Comparison of ENCODE assay signal across 24 mouse cellular contexts in the genomic region with DNA sequence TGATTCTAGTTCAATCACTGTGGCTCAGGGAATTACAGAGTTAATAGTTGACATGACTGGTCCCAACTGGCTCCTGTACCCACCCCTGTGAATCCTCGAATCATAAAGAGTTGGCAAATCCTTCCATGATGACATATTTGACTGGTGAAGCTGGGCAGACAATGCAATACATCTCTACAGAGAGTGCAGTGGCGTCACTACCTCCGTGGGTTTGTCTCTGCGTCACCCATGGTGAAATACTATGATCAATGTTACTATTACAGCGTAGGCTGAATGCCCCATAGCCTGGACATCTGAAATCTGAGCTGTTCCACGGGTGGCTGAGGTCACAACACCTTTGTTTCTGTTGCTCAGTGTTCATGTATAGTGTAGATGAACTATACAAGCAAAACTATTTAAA. TPM values are rescaled to one million over a fixed set of nuclear protein-coding genes. Genes with fewer than 3 reads are reported as not detected.
DNase-seq lines count a peak whose midpoint lies in the region; ATAC-seq and TF ChIP-seq lines count a peak whose summit lies in the region.
"Had no signal": no experiment of that assay in that cellular context is flagged by ENCODE, and none has a peak within 500 bp of the region (broad histone marks: within the 10 kb centered on the region; RNA-seq: fewer than 3 reads in every experiment).

No protein-coding gene starts in this region.

- no peaks in the 10 kb centered on the region for H3K4me1 ChIP-seq in forebrain, embryonic 11.5 days (replicated peaks; ENCODE audit: control insufficient read depth, insufficient read depth, low read length)
- H3K4me1 ChIP-seq in forebrain, embryonic 14.5 days (ENCODE audit: control insufficient read depth, insufficient read depth, low read length): no peaks in the 10 kb centered on the region
- peaks cover 31% of the 10 kb centered on the region for H3K4me1 ChIP-seq in kidney, embryonic 16.5 days (ENCODE audit: insufficient read depth, low read length)
- H3K4me1 ChIP-seq in liver, postnatal 0 days (ENCODE audit: insufficient read depth): no peaks in the 10 kb centered on the region
- H3K4me1 ChIP-seq in liver, embryonic 11.5 days (replicated peaks; ENCODE audit: control insufficient read depth, insufficient read depth, low read length): no peaks in the 10 kb centered on the region
- H3K4me1 ChIP-seq: embryonic facial prominence, embryonic 13.5 days; embryonic facial prominence, embryonic 15.5 days; forebrain, embryonic 13.5 days had no signal

- H3K36me3 ChIP-seq in forebrain, embryonic 11.5 days (ENCODE audit: control insufficient read depth, insufficient read depth, low read length): no peaks in the 10 kb centered on the region
- no peaks in the 10 kb centered on the region for H3K36me3 ChIP-seq in forebrain, embryonic 14.5 days (ENCODE audit: control insufficient read depth, insufficient read depth, low read length)
- no peaks in the 10 kb centered on the region for H3K36me3 ChIP-seq in kidney, embryonic 16.5 days (ENCODE audit: insufficient read depth, low read length)
- H3K36me3 ChIP-seq in liver, postnatal 0 days (replicated peaks; ENCODE audit: insufficient read depth, low read length): no peaks in the 10 kb centered on the region
- H3K36me3 ChIP-seq in liver, embryonic 11.5 days (ENCODE audit: control insufficient read depth, insufficient read depth, low read length): no peaks in the 10 kb centered on the region
- H3K36me3 ChIP-seq: embryonic facial prominence, embryonic 13.5 days; embryonic facial prominence, embryonic 15.5 days; forebrain, embryonic 10.5 days had no signal

- H3K9ac ChIP-seq in forebrain, embryonic 11.5 days (ENCODE audit: low read length): no peak overlapping the region
- H3K9ac ChIP-seq in forebrain, embryonic 14.5 days (ENCODE audit: low read length): no peak overlapping the region
- no peak overlapping the region for H3K9ac ChIP-seq in kidney, embryonic 16.5 days (replicated peaks; ENCODE audit: low read length)
- H3K9ac ChIP-seq in liver, postnatal 0 days (replicated peaks): no peak overlapping the region
- no peak overlapping the region for H3K9ac ChIP-seq in liver, embryonic 11.5 days (ENCODE audit: low read depth, low read length)
- H3K9ac ChIP-seq: embryonic facial prominence, embryonic 13.5 days; embryonic facial prominence, embryonic 15.5 days; forebrain, embryonic 13.5 days had no signal

- no peak for TF ChIP-seq CTCF in liver, postnatal 0 days (IDR thresholded peaks at IDR 0.05; ENCODE audit: low read depth)

- DNase-seq in forebrain, embryonic 11.5 days (ENCODE audit: low spot score): peak; percentile 6
- no peak for DNase-seq in forebrain, embryonic 14.5 days (ENCODE audit: low spot score)
- DNase-seq in kidney, adult 11 months: no peak
- no peak for DNase-seq in liver, postnatal 0 days
- DNase-seq in liver, embryonic 11.5 days (ENCODE audit: low spot score): no peak
- no peak for DNase-seq in right cerebral cortex, postnatal 25 days
- DNase-seq: adrenal gland, adult 2 months; adrenal gland, postnatal 10 days; adrenal gland, postnatal 25 days; cerebellum, adult 11 months; cerebellum, adult 18-20 months; cerebellum, adult 8-10 months; cerebellum, adult 9-11 months; cerebellum, postnatal 14 days; cerebellum, postnatal 36 days; embryo, embryonic 11 days had no signal

- H3K9me3 ChIP-seq in forebrain, embryonic 11.5 days (ENCODE audit: control insufficient read depth, low read length): no peaks in the 10 kb centered on the region
- H3K9me3 ChIP-seq in forebrain, embryonic 14.5 days (replicated peaks; ENCODE audit: control insufficient read depth, low read length): no peaks in the 10 kb centered on the region
- H3K9me3 ChIP-seq in kidney, embryonic 16.5 days (ENCODE audit: low read length): peaks cover 8% of the 10 kb centered on the region; the same call in 1 of the 2 replicates
- no peaks in the 10 kb centered on the region for H3K9me3 ChIP-seq in liver, postnatal 0 days (ENCODE audit: low read length)
- H3K9me3 ChIP-seq in liver, embryonic 11.5 days (ENCODE audit: control insufficient read depth, low read length): no peaks in the 10 kb centered on the region
- H3K9me3 ChIP-seq: embryonic facial prominence, embryonic 13.5 days; embryonic facial prominence, embryonic 15.5 days; forebrain, embryonic 13.5 days had no signal

- no peak overlapping the region for H3K27ac ChIP-seq in forebrain, embryonic 11.5 days (ENCODE audit: low read depth, low read length)
- H3K27ac ChIP-seq in forebrain, embryonic 14.5 days (ENCODE audit: low read depth, low read length): no peak overlapping the region
- 0 out of 2 replicates have a peak overlapping the region, but pooled peaks have one; percentile 12 for H3K27ac ChIP-seq in kidney, embryonic 16.5 days (ENCODE audit: low read length)
- no peak overlapping the region for H3K27ac ChIP-seq in liver, postnatal 0 days (ENCODE audit: low read depth)
- no peak overlapping the region for H3K27ac ChIP-seq in liver, embryonic 11.5 days (ENCODE audit: low read depth, low read length)
- H3K27ac ChIP-seq: embryonic facial prominence, embryonic 13.5 days; embryonic facial prominence, embryonic 15.5 days; forebrain, embryonic 10.5 days; forebrain, embryonic 13.5 days had no signal

- no peak overlapping the region for H3K4me3 ChIP-seq in forebrain, embryonic 11.5 days (ENCODE audit: low read depth, low read length)
- H3K4me3 ChIP-seq in forebrain, embryonic 14.5 days (ENCODE audit: low read depth, low read length): no peak overlapping the region
- H3K4me3 ChIP-seq in kidney, embryonic 16.5 days (ENCODE audit: low read length): no peak overlapping the region
- no peak overlapping the region for H3K4me3 ChIP-seq in liver, postnatal 0 days (ENCODE audit: low read depth, low read length)
- no peak overlapping the region for H3K4me3 ChIP-seq in liver, embryonic 11.5 days (ENCODE audit: low read depth, low read length)
- H3K4me3 ChIP-seq: embryonic facial prominence, embryonic 13.5 days; embryonic facial prominence, embryonic 15.5 days; erythroblast, embryonic 14.5 days; forebrain, embryonic 10.5 days; forebrain, embryonic 13.5 days had no signal

- 87% methylated on average over 6 of the region's 6 CpGs for WGBS in forebrain, embryonic 11.5 days
- 79% methylated on average over 6 of the region's 6 CpGs for WGBS in forebrain, embryonic 14.5 days
- 64% methylated on average over 6 of the region's 6 CpGs for WGBS in kidney, embryonic 16.5 days
- WGBS in liver, postnatal 0 days (ENCODE audit: insufficient replicate concordance): 59% methylated on average over 6 of the region's 6 CpGs
- 73% methylated on average over 6 of the region's 6 CpGs for WGBS in liver, embryonic 11.5 days

- TF ChIP-seq EP300 in liver, postnatal 0 days (IDR thresholded peaks at IDR 0.05; ENCODE audit: low read depth): no peak

- H3K4me2 ChIP-seq in forebrain, embryonic 11.5 days (ENCODE audit: low read depth, low read length, severe bottlenecking): no peak overlapping the region
- no peak overlapping the region for H3K4me2 ChIP-seq in forebrain, embryonic 14.5 days (ENCODE audit: low read length)
- H3K4me2 ChIP-seq in kidney, embryonic 16.5 days (replicated peaks; ENCODE audit: low read depth, low read length): no peak overlapping the region
- no peak overlapping the region for H3K4me2 ChIP-seq in liver, postnatal 0 days (ENCODE audit: low read depth, low read length)
- H3K4me2 ChIP-seq in liver, embryonic 11.5 days: no peak overlapping the region
- H3K4me2 ChIP-seq: embryonic facial prominence, embryonic 13.5 days; embryonic facial prominence, embryonic 15.5 days; forebrain, embryonic 13.5 days had no signal

- H3K27me3 ChIP-seq in forebrain, embryonic 11.5 days (ENCODE audit: control insufficient read depth, insufficient read depth, low read length): no peaks in the 10 kb centered on the region
- no peaks in the 10 kb centered on the region for H3K27me3 ChIP-seq in forebrain, embryonic 14.5 days (replicated peaks; ENCODE audit: control insufficient read depth, insufficient read depth, low read length)
- no peaks in the 10 kb centered on the region for H3K27me3 ChIP-seq in kidney, embryonic 16.5 days (ENCODE audit: insufficient read depth, low read length)
- no peaks in the 10 kb centered on the region for H3K27me3 ChIP-seq in liver, postnatal 0 days (ENCODE audit: insufficient read depth, low read length)
- no peaks in the 10 kb centered on the region for H3K27me3 ChIP-seq in liver, embryonic 11.5 days (replicated peaks; ENCODE audit: control insufficient read depth, insufficient read depth, low read length)
- H3K27me3 ChIP-seq: embryonic facial prominence, embryonic 13.5 days; embryonic facial prominence, embryonic 15.5 days; forebrain, embryonic 13.5 days had no signal

- no peak for ATAC-seq in forebrain, embryonic 11.5 days (replicated peaks; ENCODE audit: low FRiP score)
- ATAC-seq in forebrain, embryonic 14.5 days: no peak
- ATAC-seq in kidney, embryonic 16.5 days (ENCODE audit: low FRiP score, low TSS enrichment): no peak
- ATAC-seq in liver, postnatal 0 days: peak; percentile 60
- ATAC-seq in liver, embryonic 11.5 days (replicated peaks; ENCODE audit: low FRiP score): no peak
- ATAC-seq in neutrophil, adult 5-6 weeks (ENCODE audit: extremely low read depth, insufficient number of reproducible peaks, low FRiP score, poor library complexity, severe bottlenecking): peak; percentile 48; the same call in 1 of the 2 replicates
- ATAC-seq: forebrain, embryonic 13.5 days; forebrain, embryonic 16.5 days had no signal

RNA-seq across cellular contexts. Expression of a gene that starts 15.5 kb away (rescaled TPM):
- 201 and 224 TPM in 2 replicates for polyA plus RNA-seq in forebrain, embryonic 11.5 days (2014; fragmentation: Nextera tagmentation; extraction: Ambion mirVana)
- 202 and 241 TPM in 2 replicates for polyA plus RNA-seq in forebrain, embryonic 14.5 days (2014; fragmentation: Nextera tagmentation; extraction: Ambion mirVana)
- polyA plus RNA-seq in kidney, embryonic 16.5 days (2015; fragmentation: Nextera tagmentation; extraction: Ambion mirVana): 237 and 260 TPM in 2 replicates
- 165 and 167 TPM in 2 replicates for polyA plus RNA-seq in liver, postnatal 0 days (2015; fragmentation: Nextera tagmentation; extraction: Ambion mirVana)
- polyA plus RNA-seq in liver, embryonic 11.5 days (2014; fragmentation: Nextera tagmentation; extraction: Ambion mirVana): 277 and 300 TPM in 2 replicates
- total RNA-seq in neutrophil, adult 5-6 weeks (2017): 244 and 247 TPM in 2 replicates

RNA-seq across cellular contexts. Expression of a gene that starts 53.7 kb away (rescaled TPM):
- 26.1 and 27.2 TPM in 2 replicates for polyA plus RNA-seq in forebrain, embryonic 11.5 days (2014; fragmentation: Nextera tagmentation; extraction: Ambion mirVana)
- 10.0 and 13.7 TPM in 2 replicates for polyA plus RNA-seq in forebrain, embryonic 14.5 days (2014; fragmentation: Nextera tagmentation; extraction: Ambion mirVana)
- polyA plus RNA-seq in kidney, embryonic 16.5 days (2015; fragmentation: Nextera tagmentation; extraction: Ambion mirVana): 26.1 and 32.7 TPM in 2 replicates
- polyA plus RNA-seq in liver, postnatal 0 days (2015; fragmentation: Nextera tagmentation; extraction: Ambion mirVana): 4.9 and 5.2 TPM in 2 replicates
- polyA plus RNA-seq in liver, embryonic 11.5 days (2014; fragmentation: Nextera tagmentation; extraction: Ambion mirVana): 18.5 and 18.6 TPM in 2 replicates
- total RNA-seq in neutrophil, adult 5-6 weeks (2017): 15.3 and 16.2 TPM in 2 replicates

RNA-seq across cellular contexts. Expression of a gene that starts 54.5 kb away (rescaled TPM):
- polyA plus RNA-seq in forebrain, embryonic 11.5 days (2014; fragmentation: Nextera tagmentation; extraction: Ambion mirVana): 32.9 and 33.3 TPM in 2 replicates
- polyA plus RNA-seq in forebrain, embryonic 14.5 days (2014; fragmentation: Nextera tagmentation; extraction: Ambion mirVana): 20.9 and 21.7 TPM in 2 replicates
- 31.7 and 36.7 TPM in 2 replicates for polyA plus RNA-seq in kidney, embryonic 16.5 days (2015; fragmentation: Nextera tagmentation; extraction: Ambion mirVana)
- 8.2 and 8.7 TPM in 2 replicates for polyA plus RNA-seq in liver, postnatal 0 days (2015; fragmentation: Nextera tagmentation; extraction: Ambion mirVana)
- polyA plus RNA-seq in liver, embryonic 11.5 days (2014; fragmentation: Nextera tagmentation; extraction: Ambion mirVana): 25.7 and 32.9 TPM in 2 replicates
- 97.4 and 104 TPM in 2 replicates for total RNA-seq in neutrophil, adult 5-6 weeks (2017)

Comparison
In these comparisons a context has a peak if more than half of its experiments do, and no peak if none do; other contexts are left out.
1. ATAC-seq: peak in liver, postnatal 0 days (single experiment) and neutrophil, adult 5-6 weeks (single experiment); none in forebrain, embryonic 11.5 days (single experiment), forebrain, embryonic 14.5 days (single experiment), kidney, embryonic 16.5 days (single experiment) and liver, embryonic 11.5 days (single experiment).